Mouse (Mus musculus) bone marrow, adult 2 months (tissue): ENCODE measurements around the gene Tmem190. TPM values are rescaled to one million over a fixed set of nuclear protein-coding genes. Genes with fewer than 3 reads are reported as not detected.
A peak's percentile ranks its signal among the peaks of the same experiment; 100 is the strongest.
"Not testable (repeated sequence)": the region's sequence is repeated elsewhere in the genome, so short reads cannot be mapped to it uniquely, and the experiment has no call there.

Experiments used
- H3K27ac ChIP-seq: fragments of 200-500 bp; 2 replicates; pipeline ENCODE4 v1.5.1; 2012; ENCODE audit warnings: low read depth, mild to moderate bottlenecking, control low read depth, inconsistent platforms, low read length; ENCODE audit not compliant: control insufficient read depth, poor library complexity, insufficient read depth
- H3K4me1 ChIP-seq: fragments of 200-500 bp; 2 replicates; pipeline ENCODE4 v1.6.1; 2011; ENCODE audit warnings: low read length; ENCODE audit not compliant: control insufficient read depth, insufficient read depth
- H3K4me3 ChIP-seq: fragments of 200-500 bp; replicated peaks from 2 replicates; pipeline ENCODE3; 2011; ENCODE audit warnings: mild to moderate bottlenecking, low read depth, low read length, control low read depth; ENCODE audit not compliant: control insufficient read depth
- CTCF ChIP-seq: fragments of 200-500 bp; IDR thresholded peaks from 2 replicates; pipeline ENCODE4 v1.5.1; 2011; ENCODE audit warnings: low read length, control low read depth; ENCODE audit not compliant: control insufficient read depth, insufficient read depth
- POLR2A ChIP-seq: fragments of 200-500 bp; IDR thresholded peaks from 2 replicates; pipeline ENCODE4 v1.6.1; 2011; ENCODE audit warnings: low read depth, mild to moderate bottlenecking, control low read depth, low read length, borderline replicate concordance; ENCODE audit not compliant: control insufficient read depth
- WGBS: fragments of 180-500 bp; shearing (Covaris S2); methylation state at CpG from one replicate; pipeline ENCODE4 v1.1.7; 2018; 5-methylcytosine and 5-hydroxymethylcytosine counted together
- polyA plus RNA-seq: library from polyadenylated mRNA; stranded (reverse); fragments of >200 nt; gene quantifications from 2 replicates; pipeline ENCODE4 v1.2.4, GENCODE M21; 2011; ENCODE audit warnings: low replicate concordance; ENCODE audit not compliant: missing spikeins, insufficient read depth, insufficient read length

Tmem190 gene
- polyA plus RNA-seq, 1 experiment: not detected

- Histone ChIP-seq H3K4me1 (no peaks in the 10 kb centered on the region), H3K27ac (no peak overlapping the region), H3K4me3 (no peak overlapping the region)
- 36% methylated on average over 3 of the region's 3 CpGs for WGBS
- no peak for TF ChIP-seq POLR2A
- TF ChIP-seq CTCF: no peak
Observed at GRCm38 (mm10) chr7:4782130-4782529, 607 bp upstream of the Tmem190 start.

- Histone ChIP-seq H3K4me3 (no peak overlapping the region), H3K27ac (no peak overlapping the region), H3K4me1 (peaks cover 2% of the 10 kb centered on the region; the same call in 1 of the 2 replicates)
- WGBS: 66% methylated on average over 14 of the region's 14 CpGs
- no peak for TF ChIP-seq CTCF
- TF ChIP-seq POLR2A: no peak
Observed at GRCm38 (mm10) chr7:4783667-4784268, 1.0 kb downstream of the Tmem190 start.

DNA sequence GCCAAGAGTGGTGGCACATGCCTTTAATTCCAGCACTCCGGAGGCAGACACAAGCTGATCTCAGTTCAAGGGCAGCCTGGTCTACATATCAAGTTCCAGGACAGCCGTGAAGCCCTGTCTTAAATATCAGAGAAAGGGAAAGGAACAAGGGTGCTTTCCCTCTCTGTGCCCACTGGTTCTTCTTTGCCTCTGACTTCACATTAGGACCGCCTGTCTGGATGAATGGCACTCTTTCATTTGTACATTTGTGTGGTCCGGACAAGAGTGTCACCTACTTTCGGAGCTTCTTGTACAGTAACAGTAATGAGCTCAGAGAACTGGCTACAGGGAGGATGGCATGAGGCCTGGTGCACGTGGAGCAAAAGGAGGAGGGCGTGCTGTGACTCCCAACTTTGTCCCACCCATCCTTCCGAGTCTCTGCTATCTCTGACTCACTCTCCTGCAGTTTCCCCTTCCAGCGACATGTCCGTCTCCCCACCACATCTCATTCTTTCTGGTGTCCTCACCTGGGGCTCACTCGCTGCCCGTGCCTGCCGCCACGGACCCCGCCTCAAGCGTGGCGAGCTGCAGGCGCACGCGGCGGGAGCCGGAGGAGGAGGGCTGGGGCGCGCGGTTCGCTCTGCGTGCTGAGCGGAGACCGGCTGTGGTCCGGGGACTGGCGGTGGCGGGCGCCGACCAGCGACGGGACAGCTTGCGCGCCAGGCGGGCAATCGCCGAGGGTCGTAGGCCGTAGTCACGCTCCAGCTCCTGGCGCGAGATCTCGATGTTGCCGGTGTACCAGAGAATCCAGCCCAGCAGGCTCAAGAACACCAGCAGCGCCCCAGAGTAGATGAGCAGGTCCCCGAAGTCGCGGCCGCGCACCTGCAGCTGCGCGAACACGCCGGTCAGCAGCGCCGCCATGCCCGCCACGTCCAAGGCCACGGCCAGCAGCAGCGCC, 6.0 kb downstream of the Tmem190 start:
- WGBS: 1% methylated on average over 63 of the region's 64 CpGs
- Histone ChIP-seq H3K27ac (peak overlapping the region; percentile 40), H3K4me3 (peak overlapping the region; percentile 71), H3K4me1 (peaks cover 2% of the 10 kb centered on the region; the same call in 1 of the 2 replicates)
- TF ChIP-seq CTCF: no peak
- peak; percentile 18; the same call in 1 of the 2 replicates for TF ChIP-seq POLR2A

GRCm38 (mm10) chr7:4789436-4789935, 6.7 kb downstream of the Tmem190 start, which contains the start of gene Tmem238:
Gene Tmem238 (minus strand): TSS chr7:4789656.
- peaks cover 2% of the 10 kb centered on the region; the same call in 1 of the 2 replicates for H3K4me1 ChIP-seq
- TF ChIP-seq POLR2A (0 out of 2 replicates have a peak, but pooled peaks have one; percentile 1), CTCF (no peak)
- H3K4me3 ChIP-seq: peak within 1 kb of the TSS; percentile 71
- 8% methylated on average over 40 of the region's 40 CpGs for WGBS
- peak within 1 kb of the TSS; percentile 40 for H3K27ac ChIP-seq

DNA sequence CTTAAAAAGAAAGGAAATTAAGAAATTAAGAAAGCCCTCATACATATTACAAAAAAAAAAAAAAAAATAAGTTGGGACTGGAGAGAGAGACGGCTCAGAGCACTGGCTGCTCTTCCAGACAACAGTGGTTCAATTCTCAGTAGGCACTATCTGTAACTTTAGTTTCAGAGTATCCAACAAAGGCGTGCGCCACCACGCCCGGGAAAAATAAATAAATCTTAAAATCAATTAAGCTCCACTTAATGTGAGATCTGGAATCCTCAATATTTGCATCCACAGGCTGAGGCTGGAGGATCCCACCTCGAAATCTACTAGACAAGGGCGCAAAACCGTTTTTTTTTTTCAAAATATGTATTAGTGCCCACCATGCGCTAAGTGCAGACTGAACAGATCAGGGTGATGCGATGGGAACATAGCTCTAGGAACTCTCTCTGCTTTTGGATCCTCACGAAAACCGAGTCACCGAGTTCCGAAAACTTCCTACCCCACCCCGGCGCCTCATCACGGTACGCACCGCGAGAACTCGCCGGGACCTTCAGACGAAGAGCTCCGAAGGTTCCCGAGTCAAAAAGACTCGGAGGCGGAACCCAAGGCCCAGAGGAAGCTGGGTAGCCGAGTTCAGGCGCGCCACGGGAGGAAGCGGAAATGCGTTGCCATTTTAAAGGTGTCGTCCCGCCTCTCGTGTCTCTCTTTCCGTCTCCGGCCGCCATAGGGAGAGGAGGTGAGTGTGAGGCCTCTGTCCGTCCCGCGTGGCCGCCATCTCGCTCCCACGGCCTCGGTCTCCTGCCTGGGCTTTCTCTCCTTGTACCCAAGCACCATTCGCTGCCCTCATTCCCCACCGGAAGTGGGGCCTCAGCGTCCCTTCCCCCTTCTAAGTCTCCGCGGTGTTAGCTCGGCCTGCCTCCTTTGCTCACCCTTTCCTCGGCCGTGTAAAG, 9.8 kb downstream of the Tmem190 start, which contains the start of gene Rpl28:
Gene Rpl28, plus strand, starts transcription at position 597 of the 935 bp plus-strand sequence.
- peak within 1 kb of the TSS; percentile 90 for H3K27ac ChIP-seq
- H3K4me3 ChIP-seq: peak within 1 kb of the TSS; percentile 100
- 0 out of 2 replicates have a peak, but pooled peaks have one; percentile 16 for TF ChIP-seq CTCF
- TF ChIP-seq POLR2A: peak; percentile 95
- 1% methylated on average over 54 of the region's 54 CpGs for WGBS
- H3K4me1 ChIP-seq: peaks cover 2% of the 10 kb centered on the region; the same call in 1 of the 2 replicates

GRCm38 (mm10) chr7:4793248-4793647, 10.5 kb downstream of the Tmem190 start:
- WGBS: under 1% methylated on average over 31 of the region's 31 CpGs
- H3K4me1 ChIP-seq: not testable (repeated sequence)
- H3K4me3 ChIP-seq: peak overlapping the region; percentile 100
- peak overlapping the region; percentile 85 for H3K27ac ChIP-seq

DNA sequence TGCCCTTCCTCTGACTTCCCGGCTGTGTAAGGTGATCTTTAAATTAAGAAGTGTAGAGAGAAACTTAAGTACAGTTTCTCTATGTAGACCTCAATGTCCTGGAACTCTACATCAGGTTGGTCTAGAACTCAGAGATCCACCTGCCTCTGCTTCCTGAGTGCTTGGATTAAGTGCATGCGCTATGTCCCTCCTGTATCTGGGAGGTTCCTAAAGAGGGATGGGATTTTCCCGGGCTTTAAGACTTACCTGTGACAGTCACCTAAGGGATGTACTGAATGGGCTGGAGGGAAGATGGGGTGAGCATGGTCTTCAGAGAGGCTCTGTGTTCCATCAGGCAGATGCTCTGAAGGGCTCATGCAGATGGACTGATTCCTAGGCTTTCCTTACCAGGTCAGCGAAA, 10.9 kb downstream of the Tmem190 start:
- Histone ChIP-seq H3K4me3 (peak overlapping the region; percentile 100), H3K4me1 (no peaks in the 10 kb centered on the region; the same call in 1 of the 2 replicates), H3K27ac (no peak overlapping the region)
- TF ChIP-seq POLR2A (no peak), CTCF (no peak)
- WGBS: 33% methylated on average over 4 of the region's 4 CpGs
